Mouse (Mus musculus): ENCODE measurements around the gene Rcc2. TPM values are rescaled to one million over a fixed set of nuclear protein-coding genes. Genes with fewer than 3 reads are reported as not detected.
A peak's percentile ranks its signal among the peaks of the same experiment; 100 is the strongest.

Rcc2 gene
- polyA plus RNA-seq, 1 experiment from 2014 or later = 30.7 TPM

GRCm38 (mm10) chr4:140689873-140690655, 10.3 kb upstream of the Rcc2 start:
- ATAC-seq (ENCODE audit: low read depth) = no peak
- Histone ChIP-seq H3K4me3 (no peak overlapping the region), H3K9ac (no peak overlapping the region), H3K4me2 (no peak overlapping the region), H3K9me3 (no peaks in the 10 kb centered on the region), H3K27ac (replicated peaks) (no peak overlapping the region), H3K27me3 (no peaks in the 10 kb centered on the region), H3K4me1 (replicated peaks) (peaks cover 3% of the 10 kb centered on the region; the same call in 1 of the 2 replicates), H3K36me3 (no peaks in the 10 kb centered on the region)
- WGBS = 81% methylated on average over 16 of the region's 16 CpGs

- H3K36me3 ChIP-seq = no peaks in the 10 kb centered on the region
- no peak overlapping the region for H3K4me2 ChIP-seq
- WGBS = 64% methylated on average over 7 of the region's 7 CpGs
- no peak overlapping the region for H3K4me3 ChIP-seq
- no peak for ATAC-seq (ENCODE audit: low read depth)
- no peak overlapping the region for H3K27ac ChIP-seq (replicated peaks)
- no peaks in the 10 kb centered on the region for H3K9me3 ChIP-seq
- no peak overlapping the region for H3K9ac ChIP-seq
- H3K4me1 ChIP-seq (replicated peaks) = no peaks in the 10 kb centered on the region
- H3K27me3 ChIP-seq = no peaks in the 10 kb centered on the region
Measured at GRCm38 (mm10) chr4:140691481-140691880, 8.9 kb upstream of the Rcc2 start.

GRCm38 (mm10) chr4:140693513-140693912, 6.8 kb upstream of the Rcc2 start:
- Histone ChIP-seq H3K36me3 (no peaks in the 10 kb centered on the region), H3K4me1 (replicated peaks) (no peaks in the 10 kb centered on the region), H3K9ac (no peak overlapping the region), H3K27me3 (peaks cover 7% of the 10 kb centered on the region), H3K9me3 (no peaks in the 10 kb centered on the region), H3K4me3 (no peak overlapping the region), H3K27ac (replicated peaks) (no peak overlapping the region), H3K4me2 (no peak overlapping the region)
- no peak for ATAC-seq (ENCODE audit: low read depth)
- WGBS = 80% methylated on average over 4 of the region's 4 CpGs

GRCm38 (mm10) chr4:140694551-140695060, 5.7 kb upstream of the Rcc2 start:
- peaks cover 18% of the 10 kb centered on the region for H3K27me3 ChIP-seq
- H3K4me2 ChIP-seq = no peak overlapping the region
- WGBS = 13% methylated on average over 1 of the region's 1 CpGs
- ATAC-seq (ENCODE audit: low read depth) = no peak
- H3K4me3 ChIP-seq = no peak overlapping the region
- no peak overlapping the region for H3K27ac ChIP-seq (replicated peaks)
- no peaks in the 10 kb centered on the region for H3K36me3 ChIP-seq
- no peak overlapping the region for H3K9ac ChIP-seq
- H3K4me1 ChIP-seq (replicated peaks) = peaks cover 7% of the 10 kb centered on the region
- H3K9me3 ChIP-seq = no peaks in the 10 kb centered on the region

- WGBS = 61% methylated on average over 7 of the region's 7 CpGs
- Histone ChIP-seq H3K4me1 (replicated peaks) (peaks cover 12% of the 10 kb centered on the region), H3K27ac (replicated peaks) (no peak overlapping the region), H3K9me3 (no peaks in the 10 kb centered on the region), H3K4me3 (no peak overlapping the region), H3K9ac (no peak overlapping the region), H3K36me3 (no peaks in the 10 kb centered on the region), H3K4me2 (no peak overlapping the region), H3K27me3 (peaks cover 20% of the 10 kb centered on the region)
- ATAC-seq (ENCODE audit: low read depth) = no peak
Measured at GRCm38 (mm10) chr4:140695146-140695545, 5.2 kb upstream of the Rcc2 start.

GRCm38 (mm10) chr4:140695675-140696585, 4.4 kb upstream of the Rcc2 start:
- no peaks in the 10 kb centered on the region for H3K9me3 ChIP-seq
- no peak overlapping the region for H3K9ac ChIP-seq
- peaks cover 28% of the 10 kb centered on the region for H3K27me3 ChIP-seq
- no peak overlapping the region for H3K4me2 ChIP-seq
- no peak overlapping the region for H3K27ac ChIP-seq (replicated peaks)
- 82% methylated on average over 14 of the region's 14 CpGs for WGBS
- no peak overlapping the region for H3K4me3 ChIP-seq
- no peaks in the 10 kb centered on the region for H3K36me3 ChIP-seq
- H3K4me1 ChIP-seq (replicated peaks) = peaks cover 20% of the 10 kb centered on the region
- ATAC-seq (ENCODE audit: low read depth) = no peak

- Histone ChIP-seq H3K4me2 (peak overlapping the region; percentile 92), H3K27me3 (peaks cover 29% of the 10 kb centered on the region), H3K9me3 (no peaks in the 10 kb centered on the region), H3K4me1 (replicated peaks) (peaks cover 40% of the 10 kb centered on the region), H3K9ac (peak overlapping the region; percentile 60), H3K4me3 (peak overlapping the region; percentile 96), H3K36me3 (0 out of 2 replicates have a peak, but pooled peaks cover 3% of the 10 kb centered on the region), H3K27ac (replicated peaks) (no peak overlapping the region)
- WGBS = 8% methylated on average over 29 of the region's 29 CpGs
- ATAC-seq (ENCODE audit: low read depth) = no peak
Measured at GRCm38 (mm10) chr4:140699441-140700127, 757 bp upstream of the Rcc2 start.

- H3K9ac ChIP-seq = peak overlapping the region; percentile 98
- peak overlapping the region; percentile 96 for H3K4me3 ChIP-seq
- H3K27ac ChIP-seq (replicated peaks) = peak overlapping the region; percentile 98
- 1% methylated on average over 58 of the region's 61 CpGs for WGBS
- peaks cover 56% of the 10 kb centered on the region for H3K4me1 ChIP-seq (replicated peaks)
- peaks cover 29% of the 10 kb centered on the region for H3K27me3 ChIP-seq
- H3K9me3 ChIP-seq = no peaks in the 10 kb centered on the region
- ATAC-seq (ENCODE audit: low read depth) = peak; percentile 69
- peak overlapping the region; percentile 92 for H3K4me2 ChIP-seq
- peaks cover 17% of the 10 kb centered on the region for H3K36me3 ChIP-seq
Measured at GRCm38 (mm10) chr4:140701049-140701715, 841 bp downstream of the Rcc2 start.

GRCm38 (mm10) chr4:140701716-140702561, 1.6 kb downstream of the Rcc2 start:
- H3K27me3 ChIP-seq = peaks cover 29% of the 10 kb centered on the region
- peaks cover 25% of the 10 kb centered on the region for H3K36me3 ChIP-seq
- peak overlapping the region; percentile 96 for H3K4me3 ChIP-seq
- no peaks in the 10 kb centered on the region for H3K9me3 ChIP-seq
- peak overlapping the region; percentile 98 for H3K27ac ChIP-seq (replicated peaks)
- H3K4me2 ChIP-seq = peak overlapping the region; percentile 92
- H3K9ac ChIP-seq = peak overlapping the region; percentile 98
- peak; percentile 28 for ATAC-seq (ENCODE audit: low read depth)
- WGBS = under 1% methylated on average over 67 of the region's 107 CpGs
- peaks cover 63% of the 10 kb centered on the region for H3K4me1 ChIP-seq (replicated peaks)

GRCm38 (mm10) chr4:140702611-140703327, 2.4 kb downstream of the Rcc2 start:
- H3K27me3 ChIP-seq = peaks cover 29% of the 10 kb centered on the region
- peaks cover 71% of the 10 kb centered on the region for H3K4me1 ChIP-seq (replicated peaks)
- WGBS = under 1% methylated on average over 34 of the region's 68 CpGs
- peak overlapping the region; percentile 96 for H3K4me3 ChIP-seq
- ATAC-seq (ENCODE audit: low read depth) = peak; percentile 72
- H3K27ac ChIP-seq (replicated peaks) = peak overlapping the region; percentile 98
- peak overlapping the region; percentile 92 for H3K4me2 ChIP-seq
- H3K36me3 ChIP-seq = peaks cover 30% of the 10 kb centered on the region
- peak overlapping the region; percentile 98 for H3K9ac ChIP-seq
- no peaks in the 10 kb centered on the region for H3K9me3 ChIP-seq
